Mouse (Mus musculus) central nervous system, embryonic 14 days (tissue): ENCODE results near the gene Gm13695. TPM values are rescaled to one million over a fixed set of nuclear protein-coding genes. Genes with fewer than 3 reads are reported as not detected.

Experiments used
- polyA plus RNA-seq: library from polyadenylated mRNA; depleted of rRNA; stranded (reverse); fragments of >200 nt; gene quantifications from 2 replicates; pipeline ENCODE4 v1.2.3, GENCODE M21; 2012; rRNA removed

Gm13695 gene
- polyA plus RNA-seq, result not detected in 2 replicates

DNA sequence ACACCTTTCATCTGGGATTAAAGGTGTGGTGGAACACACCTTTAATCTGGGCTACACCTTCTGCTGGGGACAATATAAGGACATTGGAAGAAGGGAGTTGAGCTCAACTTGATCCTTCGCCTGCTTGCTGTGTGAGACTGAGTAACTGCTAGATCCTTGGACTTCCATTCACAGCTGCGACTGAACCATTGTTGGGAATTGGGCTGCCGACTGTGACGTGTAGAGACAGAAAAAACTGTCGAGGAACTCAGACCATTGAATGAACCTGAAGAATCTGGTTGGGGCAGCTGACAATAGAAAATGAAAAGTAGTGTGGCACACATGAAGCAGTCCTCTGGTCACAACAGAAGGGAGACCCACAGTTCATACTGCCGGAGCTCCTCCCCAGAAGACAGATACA lies at the start of gene Gm13695:
Gm13695 (plus strand) TSS at position 301 of the 400 bp plus-strand sequence.

GRCm38 (mm10) chr2:83940931-83941361 lies 26.2 kb upstream of the Gm13695 start, which contains the start of gene Zswim2:
TSS of gene Zswim2 (minus strand) at chr2:83941228.

DNA sequence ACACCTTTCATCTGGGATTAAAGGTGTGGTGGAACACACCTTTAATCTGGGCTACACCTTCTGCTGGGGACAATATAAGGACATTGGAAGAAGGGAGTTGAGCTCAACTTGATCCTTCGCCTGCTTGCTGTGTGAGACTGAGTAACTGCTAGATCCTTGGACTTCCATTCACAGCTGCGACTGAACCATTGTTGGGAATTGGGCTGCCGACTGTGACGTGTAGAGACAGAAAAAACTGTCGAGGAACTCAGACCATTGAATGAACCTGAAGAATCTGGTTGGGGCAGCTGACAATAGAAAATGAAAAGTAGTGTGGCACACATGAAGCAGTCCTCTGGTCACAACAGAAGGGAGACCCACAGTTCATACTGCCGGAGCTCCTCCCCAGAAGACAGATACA lies 11.7 kb upstream of the Gm13695 start, which contains the start of gene Gm13698:
Gm13698 (plus strand) TSS at position 301 of the 400 bp plus-strand sequence.

GRCm38 (mm10) chr2:83961203-83961602 lies 5.9 kb upstream of the Gm13695 start, which contains the start of gene Gm13693:
TSS of gene Gm13693 (plus strand) at chr2:83961503.

GRCm38 (mm10) chr2:83972823-83973222 lies 5.7 kb downstream of the Gm13695 start, which contains the start of gene Gm13696:
TSS of gene Gm13696 (plus strand) at chr2:83973123.

GRCm38 (mm10) chr2:83978633-83979032 lies 11.5 kb downstream of the Gm13695 start, which contains the start of gene Gm13694:
TSS of gene Gm13694 (plus strand) at chr2:83978933.

DNA sequence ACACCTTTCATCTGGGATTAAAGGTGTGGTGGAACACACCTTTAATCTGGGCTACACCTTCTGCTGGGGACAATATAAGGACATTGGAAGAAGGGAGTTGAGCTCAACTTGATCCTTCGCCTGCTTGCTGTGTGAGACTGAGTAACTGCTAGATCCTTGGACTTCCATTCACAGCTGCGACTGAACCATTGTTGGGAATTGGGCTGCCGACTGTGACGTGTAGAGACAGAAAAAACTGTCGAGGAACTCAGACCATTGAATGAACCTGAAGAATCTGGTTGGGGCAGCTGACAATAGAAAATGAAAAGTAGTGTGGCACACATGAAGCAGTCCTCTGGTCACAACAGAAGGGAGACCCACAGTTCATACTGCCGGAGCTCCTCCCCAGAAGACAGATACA lies 17.3 kb downstream of the Gm13695 start, which contains the start of gene Gm13697:
Gm13697 (plus strand) TSS at position 301 of the 400 bp plus-strand sequence.

GRCm38 (mm10) chr2:83990253-83990652 lies 23.1 kb downstream of the Gm13695 start, which contains the start of gene Gm13691:
TSS of gene Gm13691 (plus strand) at chr2:83990553.

Other genes with a start within 250 kb of the Gm13695 start
- 11.8 and 19.9 TPM in 2 replicates for gene Itgav, start 242.9 kb upstream of the Gm13695 start, polyA plus RNA-seq
- gene Fam171b, start 154.7 kb upstream of the Gm13695 start, polyA plus RNA-seq, result 36.2 and 39.3 TPM in 2 replicates
- not detected in 2 replicates for gene Zswim2, start 26.1 kb upstream of the Gm13695 start, polyA plus RNA-seq
- not detected in 2 replicates for gene Gm13698, start 11.6 kb upstream of the Gm13695 start, polyA plus RNA-seq
- not detected in 2 replicates for gene Gm13693, start 5.8 kb upstream of the Gm13695 start, polyA plus RNA-seq
- not detected in 2 replicates for gene Gm13696, start 5.8 kb downstream of the Gm13695 start, polyA plus RNA-seq
- gene Gm13694, start 11.6 kb downstream of the Gm13695 start, polyA plus RNA-seq, result not detected in 2 replicates
- gene Gm13697, start 17.4 kb downstream of the Gm13695 start, polyA plus RNA-seq, result not detected in 2 replicates
- not detected in 2 replicates for gene Gm13691, start 23.2 kb downstream of the Gm13695 start, polyA plus RNA-seq